Mouse (Mus musculus): ENCODE results near the gene Dgkz. TPM values are rescaled to one million over a fixed set of nuclear protein-coding genes. Genes with fewer than 3 reads are reported as not detected.

The Dgkz gene
- polyA plus RNA-seq, 1 experiment from 2014 or later: 24.1 TPM

GRCm38 (mm10) chr2:91980830-91981229, 5.2 kb upstream of the Dgkz start:
- DNase-seq (ENCODE audit: low spot score) (no peak), ATAC-seq (ENCODE audit: low FRiP score) (no peak)
- H3K27ac ChIP-seq (ENCODE audit: low read depth, low read length): no peak overlapping the region
- no peak overlapping the region for H3K4me2 ChIP-seq (replicated peaks; ENCODE audit: low read depth, low read length)
- 23% methylated on average over 5 of the region's 5 CpGs for WGBS
- no peak overlapping the region for H3K4me3 ChIP-seq (ENCODE audit: low read depth, low read length)
- no peaks in the 10 kb centered on the region for H3K36me3 ChIP-seq (ENCODE audit: control insufficient read depth, insufficient read depth, low read length)
- H3K4me1 ChIP-seq (replicated peaks; ENCODE audit: control insufficient read depth, insufficient read depth, low read length): peaks cover 11% of the 10 kb centered on the region
- no peaks in the 10 kb centered on the region for H3K9me3 ChIP-seq (ENCODE audit: control insufficient read depth, low read length)
- no peak overlapping the region for H3K9ac ChIP-seq (ENCODE audit: low read depth, low read length)
- H3K27me3 ChIP-seq (ENCODE audit: control insufficient read depth, insufficient read depth, low read length): peaks cover 20% of the 10 kb centered on the region

- no peak overlapping the region for H3K4me2 ChIP-seq (replicated peaks; ENCODE audit: low read depth, low read length)
- no peak for DNase-seq (ENCODE audit: low spot score)
- ATAC-seq (ENCODE audit: low FRiP score): peak; percentile 25; the same call in 1 of the 2 replicates
- H3K27me3 ChIP-seq (ENCODE audit: control insufficient read depth, insufficient read depth, low read length): peaks cover 26% of the 10 kb centered on the region
- no peaks in the 10 kb centered on the region for H3K9me3 ChIP-seq (ENCODE audit: control insufficient read depth, low read length)
- H3K27ac ChIP-seq (ENCODE audit: low read depth, low read length): no peak overlapping the region
- no peak overlapping the region for H3K4me3 ChIP-seq (ENCODE audit: low read depth, low read length)
- H3K4me1 ChIP-seq (replicated peaks; ENCODE audit: control insufficient read depth, insufficient read depth, low read length): peaks cover 13% of the 10 kb centered on the region
- no peak overlapping the region for H3K9ac ChIP-seq (ENCODE audit: low read depth, low read length)
- H3K36me3 ChIP-seq (ENCODE audit: control insufficient read depth, insufficient read depth, low read length): no peaks in the 10 kb centered on the region
- 13% methylated on average over 4 of the region's 4 CpGs for WGBS
Observed at GRCm38 (mm10) chr2:91980245-91980644, 4.6 kb upstream of the Dgkz start.

GRCm38 (mm10) chr2:91978547-91978946, 2.9 kb upstream of the Dgkz start:
- H3K9ac ChIP-seq (ENCODE audit: low read depth, low read length): no peak overlapping the region
- WGBS: 26% methylated on average over 2 of the region's 2 CpGs
- H3K36me3 ChIP-seq (ENCODE audit: control insufficient read depth, insufficient read depth, low read length): no peaks in the 10 kb centered on the region
- no peaks in the 10 kb centered on the region for H3K9me3 ChIP-seq (ENCODE audit: control insufficient read depth, low read length)
- ATAC-seq (ENCODE audit: low FRiP score) (no peak), DNase-seq (ENCODE audit: low spot score) (no peak)
- H3K4me1 ChIP-seq (replicated peaks; ENCODE audit: control insufficient read depth, insufficient read depth, low read length): peaks cover 12% of the 10 kb centered on the region
- H3K4me3 ChIP-seq (ENCODE audit: low read depth, low read length): no peak overlapping the region
- H3K4me2 ChIP-seq (replicated peaks; ENCODE audit: low read depth, low read length): no peak overlapping the region
- H3K27ac ChIP-seq (ENCODE audit: low read depth, low read length): no peak overlapping the region
- H3K27me3 ChIP-seq (ENCODE audit: control insufficient read depth, insufficient read depth, low read length): peaks cover 41% of the 10 kb centered on the region

- ATAC-seq (ENCODE audit: low FRiP score) (no peak), DNase-seq (ENCODE audit: low spot score) (no peak)
- H3K36me3 ChIP-seq (ENCODE audit: control insufficient read depth, insufficient read depth, low read length): no peaks in the 10 kb centered on the region
- H3K27ac ChIP-seq (ENCODE audit: low read depth, low read length): no peak overlapping the region
- WGBS: 88% methylated on average over 4 of the region's 4 CpGs
- peaks cover 43% of the 10 kb centered on the region for H3K27me3 ChIP-seq (ENCODE audit: control insufficient read depth, insufficient read depth, low read length)
- H3K4me1 ChIP-seq (replicated peaks; ENCODE audit: control insufficient read depth, insufficient read depth, low read length): peaks cover 12% of the 10 kb centered on the region
- H3K4me2 ChIP-seq (replicated peaks; ENCODE audit: low read depth, low read length): no peak overlapping the region
- H3K9ac ChIP-seq (ENCODE audit: low read depth, low read length): no peak overlapping the region
- no peak overlapping the region for H3K4me3 ChIP-seq (ENCODE audit: low read depth, low read length)
- H3K9me3 ChIP-seq (ENCODE audit: control insufficient read depth, low read length): no peaks in the 10 kb centered on the region
Observed at GRCm38 (mm10) chr2:91977960-91978359, 2.3 kb upstream of the Dgkz start.

GRCm38 (mm10) chr2:91973416-91974135, 2.1 kb downstream of the Dgkz start:
- H3K27ac ChIP-seq (ENCODE audit: low read depth, low read length): no peak overlapping the region
- H3K4me2 ChIP-seq (replicated peaks; ENCODE audit: low read depth, low read length): no peak overlapping the region
- peaks cover 16% of the 10 kb centered on the region for H3K4me1 ChIP-seq (replicated peaks; ENCODE audit: control insufficient read depth, insufficient read depth, low read length)
- H3K36me3 ChIP-seq (ENCODE audit: control insufficient read depth, insufficient read depth, low read length): no peaks in the 10 kb centered on the region
- H3K9ac ChIP-seq (ENCODE audit: low read depth, low read length): no peak overlapping the region
- H3K27me3 ChIP-seq (ENCODE audit: control insufficient read depth, insufficient read depth, low read length): peaks cover 42% of the 10 kb centered on the region
- H3K4me3 ChIP-seq (ENCODE audit: low read depth, low read length): no peak overlapping the region
- 22% methylated on average over 7 of the region's 7 CpGs for WGBS
- DNase-seq (ENCODE audit: low spot score): no peak
- no peak for ATAC-seq (ENCODE audit: low FRiP score)
- H3K9me3 ChIP-seq (ENCODE audit: control insufficient read depth, low read length): no peaks in the 10 kb centered on the region

GRCm38 (mm10) chr2:91972121-91972566, 3.5 kb downstream of the Dgkz start:
- Histone ChIP-seq H3K9ac (ENCODE audit: low read depth, low read length) (no peak overlapping the region), H3K4me3 (ENCODE audit: low read depth, low read length) (no peak overlapping the region), H3K27me3 (ENCODE audit: control insufficient read depth, insufficient read depth, low read length) (peaks cover 36% of the 10 kb centered on the region), H3K36me3 (ENCODE audit: control insufficient read depth, insufficient read depth, low read length) (no peaks in the 10 kb centered on the region), H3K27ac (ENCODE audit: low read depth, low read length) (no peak overlapping the region), H3K9me3 (ENCODE audit: control insufficient read depth, low read length) (no peaks in the 10 kb centered on the region), H3K4me2 (replicated peaks; ENCODE audit: low read depth, low read length) (no peak overlapping the region), H3K4me1 (replicated peaks; ENCODE audit: control insufficient read depth, insufficient read depth, low read length) (peaks cover 14% of the 10 kb centered on the region)
- ATAC-seq (ENCODE audit: low FRiP score) (0 out of 2 replicates have a peak, but pooled peaks have one; percentile 36), DNase-seq (ENCODE audit: low spot score) (no peak)
- 39% methylated on average over 13 of the region's 13 CpGs for WGBS

- H3K27me3 ChIP-seq (ENCODE audit: control insufficient read depth, insufficient read depth, low read length): peaks cover 30% of the 10 kb centered on the region
- no peak for DNase-seq (ENCODE audit: low spot score)
- peak overlapping the region; percentile 18; the same call in 1 of the 2 replicates for H3K4me2 ChIP-seq (replicated peaks; ENCODE audit: low read depth, low read length)
- WGBS: 16% methylated on average over 21 of the region's 21 CpGs
- H3K9ac ChIP-seq (ENCODE audit: low read depth, low read length): no peak overlapping the region
- H3K4me1 ChIP-seq (replicated peaks; ENCODE audit: control insufficient read depth, insufficient read depth, low read length): peaks cover 14% of the 10 kb centered on the region
- H3K9me3 ChIP-seq (ENCODE audit: control insufficient read depth, low read length): no peaks in the 10 kb centered on the region
- H3K36me3 ChIP-seq (ENCODE audit: control insufficient read depth, insufficient read depth, low read length): no peaks in the 10 kb centered on the region
- no peak overlapping the region for H3K27ac ChIP-seq (ENCODE audit: low read depth, low read length)
- H3K4me3 ChIP-seq (ENCODE audit: low read depth, low read length): no peak overlapping the region
- ATAC-seq (ENCODE audit: low FRiP score): 0 out of 2 replicates have a peak, but pooled peaks have one; percentile 14
Observed at GRCm38 (mm10) chr2:91971231-91972097, 4.2 kb downstream of the Dgkz start.

- Histone ChIP-seq H3K4me3 (ENCODE audit: low read depth, low read length) (no peak overlapping the region), H3K9me3 (ENCODE audit: control insufficient read depth, low read length) (no peaks in the 10 kb centered on the region), H3K4me2 (replicated peaks; ENCODE audit: low read depth, low read length) (no peak overlapping the region), H3K4me1 (replicated peaks; ENCODE audit: control insufficient read depth, insufficient read depth, low read length) (peaks cover 4% of the 10 kb centered on the region), H3K9ac (ENCODE audit: low read depth, low read length) (no peak overlapping the region), H3K27ac (ENCODE audit: low read depth, low read length) (no peak overlapping the region), H3K27me3 (ENCODE audit: control insufficient read depth, insufficient read depth, low read length) (peaks cover 5% of the 10 kb centered on the region), H3K36me3 (ENCODE audit: control insufficient read depth, insufficient read depth, low read length) (no peaks in the 10 kb centered on the region)
- ATAC-seq (ENCODE audit: low FRiP score) (no peak), DNase-seq (ENCODE audit: low spot score) (no peak)
- 70% methylated on average over 11 of the region's 11 CpGs for WGBS
Observed at GRCm38 (mm10) chr2:91967962-91968361, 7.7 kb downstream of the Dgkz start.
